Mouse (Mus musculus) E14TG2a.4 (cell line): ENCODE results near the gene Zfp872.

Source experiments
- CTCF ChIP-seq: conservative IDR thresholded peaks from 2 replicates; pipeline ENCODE4 v1.5.1; 2014; ENCODE audit warnings: low read length
- POU5F1 ChIP-seq: IDR thresholded peaks from 2 replicates; pipeline ENCODE4 v1.6.1; 2014; ENCODE audit warnings: low read length, borderline replicate concordance

- TF ChIP-seq CTCF (no peak), POU5F1 (no peak)
Observed at GRCm38 (mm10) chr9:22196412-22196811, 8.5 kb downstream of the Zfp872 start.
